Mouse (Mus musculus) ovary, adult 2 months (tissue): ENCODE measurements around the gene AC124108.1. TPM values are rescaled to one million over a fixed set of nuclear protein-coding genes. Genes with fewer than 3 reads are reported as not detected.

Experiments
- polyA plus RNA-seq: library from polyadenylated mRNA; depleted of rRNA; stranded (reverse); fragments of >200 nt; gene quantifications from 2 replicates; pipeline ENCODE4 v1.2.3, GENCODE M21; 2012; rRNA removed

Gene AC124108.1
- polyA plus RNA-seq, result 0.23 and 0.35 TPM in 2 replicates

GRCm38 (mm10) chr1:132191093-132191785 is at the start of gene AC124108.1, which contains the start of gene Lemd1:
TSS of gene AC124108.1 (plus strand) at chr1:132191457.
TSS of gene Lemd1 (plus strand) at chr1:132191431.

DNA sequence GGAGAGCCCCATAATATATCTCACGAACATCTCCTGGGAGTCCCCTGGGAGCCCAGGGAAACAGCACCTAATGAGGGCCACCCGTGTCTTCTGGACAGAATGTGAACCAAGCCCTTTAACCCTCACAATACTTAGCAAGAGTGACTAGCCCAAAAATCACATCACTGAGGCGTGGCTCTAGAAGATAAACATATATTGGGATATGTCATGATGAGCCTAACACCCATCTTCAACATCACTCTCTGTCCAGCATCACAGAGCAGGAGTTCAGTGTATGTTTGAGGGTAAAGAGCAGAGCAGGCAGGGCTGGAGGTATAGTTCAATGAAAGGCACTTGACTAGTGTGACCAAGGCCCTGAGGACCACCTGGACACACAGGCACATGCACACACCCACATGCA is 38.4 kb downstream of the AC124108.1 start, which contains the start of gene Gm10188:
TSS of gene Gm10188 (minus strand) at position 101 of the 400 bp plus-strand sequence.

Other genes with a start within 250 kb of the AC124108.1 start
- gene Slc45a3, start 228.5 kb upstream of the AC124108.1 start, polyA plus RNA-seq, result 153 and 170 TPM in 2 replicates
- 11.1 and 15.8 TPM in 2 replicates for gene Elk4, start 183.8 kb upstream of the AC124108.1 start, polyA plus RNA-seq
- gene Mfsd4a, start 123.4 kb upstream of the AC124108.1 start, polyA plus RNA-seq, result 14.8 and 19.9 TPM in 2 replicates
- gene Cdk18, start 51.8 kb upstream of the AC124108.1 start, polyA plus RNA-seq, result 20.8 and 24.6 TPM in 2 replicates
- gene Lemd1, start within 50 bp of the AC124108.1 start, polyA plus RNA-seq, result 0.19 and 0.25 TPM in 2 replicates
- gene Gm10188, start 38.3 kb downstream of the AC124108.1 start, polyA plus RNA-seq, result not detected in 2 replicates
- 1.6 and 1.7 TPM in 2 replicates for gene Klhdc8a, start 107.2 kb downstream of the AC124108.1 start, polyA plus RNA-seq
- gene Nuak2, start 124.7 kb downstream of the AC124108.1 start, polyA plus RNA-seq, result 5.9 and 6.9 TPM in 2 replicates
- gene Tmcc2, start 199.8 kb downstream of the AC124108.1 start, polyA plus RNA-seq, result 20.9 and 21.6 TPM in 2 replicates
- gene Dstyk, start 226.1 kb downstream of the AC124108.1 start, polyA plus RNA-seq, result 15.3 and 19.1 TPM in 2 replicates